Mouse (Mus musculus) spleen, postnatal 14 days (tissue): Measurements from ENCODE around the gene Gm18596.
"Not testable (repeated sequence)": the region's sequence is repeated elsewhere in the genome, so short reads cannot be mapped to it uniquely, and the experiment has no call there.

Experiments
- DNase-seq, 2 experiments: peaks; one replicate each; pipeline ENCODE4 v3.0.0; 2021 to 2022; ENCODE audit warnings: low spot score in 2 of 2

The Gm18596 gene

DNA sequence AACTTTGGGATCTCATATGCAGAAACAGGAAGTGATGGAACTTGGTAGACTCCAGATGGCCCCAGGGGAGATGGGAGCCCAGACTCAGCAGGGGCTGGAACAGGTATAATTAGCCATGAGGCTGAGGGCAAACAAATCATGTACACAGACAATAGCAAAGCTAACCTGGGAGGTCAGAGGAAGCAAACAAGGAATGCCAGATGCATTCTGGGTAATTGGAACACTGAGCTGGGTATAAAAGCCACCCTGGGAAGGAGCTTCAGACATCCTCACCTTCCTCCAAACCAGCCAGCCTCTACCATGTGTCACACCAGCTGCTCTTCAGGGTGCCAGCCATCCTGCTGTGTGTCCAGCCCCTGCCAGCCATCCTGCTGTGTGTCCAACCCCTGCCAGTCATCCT, 31.3 kb downstream of the Gm18596 start, which contains the start of gene Gm10024:
Gene Gm10024 (plus strand): TSS at position 301 of the 400 bp plus-strand sequence.
- not testable (repeated sequence) for DNase-seq

DNA sequence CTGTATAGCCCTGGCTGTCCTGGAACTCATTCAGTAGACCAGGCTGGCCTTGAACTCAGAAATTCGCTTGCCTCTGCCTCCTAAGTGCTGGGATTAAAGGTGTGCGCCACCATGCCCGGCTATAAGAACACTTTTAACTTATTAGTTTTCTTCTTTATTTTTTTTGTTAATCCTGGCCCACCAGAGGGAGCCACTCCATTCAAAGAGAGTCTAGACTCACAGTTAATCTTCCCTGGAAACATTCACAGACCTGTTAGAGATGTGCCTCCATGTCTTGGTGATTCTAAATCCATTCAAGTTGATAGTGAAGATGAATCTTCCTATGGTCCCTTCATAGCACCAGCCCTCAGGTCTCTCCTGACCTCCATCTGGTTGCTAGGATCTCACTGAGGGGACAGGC, 32.6 kb downstream of the Gm18596 start:
- DNase-seq, result no peak

DNA sequence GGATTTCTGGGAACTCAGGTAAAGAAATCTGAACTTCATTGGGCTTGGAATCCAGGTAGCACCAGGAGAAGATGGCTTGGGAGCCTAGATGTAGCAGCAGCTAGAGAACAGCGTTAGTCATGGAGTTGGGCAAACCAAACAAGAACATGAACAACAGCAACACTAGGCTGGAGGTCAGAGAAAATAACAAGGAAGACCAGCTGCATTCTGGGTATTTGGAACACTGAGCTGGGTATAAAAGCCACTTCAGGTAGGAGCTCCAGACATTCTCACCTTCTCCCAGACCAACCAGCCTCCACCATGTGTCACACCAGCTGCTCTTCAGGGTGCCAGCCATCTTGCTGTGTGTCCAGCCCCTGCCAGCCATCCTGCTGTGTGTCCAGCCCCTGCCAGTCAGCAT, 36.1 kb downstream of the Gm18596 start, which contains the start of gene Gm10272:
Gene Gm10272 (plus strand): TSS at position 301 of the 400 bp plus-strand sequence.
- no peak for DNase-seq

DNA sequence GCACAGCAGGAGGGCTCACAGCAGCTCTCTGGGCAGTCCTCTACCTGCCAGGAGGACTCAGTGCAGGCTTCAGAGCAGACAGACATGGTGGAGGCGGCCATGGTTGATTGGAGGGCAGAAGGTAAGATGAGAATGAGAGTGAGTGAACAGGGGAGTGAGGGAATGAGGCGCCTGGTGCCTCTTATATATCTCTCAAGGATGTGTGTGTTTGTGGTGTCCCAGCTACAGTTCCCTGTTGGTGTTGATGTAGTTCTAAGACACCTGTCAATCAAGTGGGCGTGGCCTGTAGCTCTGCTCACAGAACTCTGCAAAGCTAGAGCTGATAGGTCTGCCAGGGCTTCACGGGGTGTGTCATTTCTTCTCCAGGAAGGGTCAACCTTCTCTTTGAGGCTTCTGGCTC, 45.3 kb downstream of the Gm18596 start, which contains the start of gene Gm9508:
Gene Gm9508 (minus strand): TSS at position 101 of the 400 bp plus-strand sequence.
- no peak for DNase-seq
